Mouse (Mus musculus): ENCODE measurements around the gene Zc3h14. TPM values are rescaled to one million over a fixed set of nuclear protein-coding genes. Genes with fewer than 3 reads are reported as not detected.

Gene Zc3h14
- total and polyA plus RNA-seq, 3 experiments: 89.2 to 173 (median 120) TPM

GRCm38 (mm10) chr12:98747380-98747753 is 603 bp downstream of the Zc3h14 start (continued):
- no peak for TF ChIP-seq UBTF (IDR thresholded peaks at IDR 0.05; ENCODE audit: low read depth, low read length)

GRCm38 (mm10) chr12:98757636-98758035 is 10.9 kb downstream of the Zc3h14 start:
- dilution Hi-C loops (cut with MboI; ENCODE audit: extremely low pct_ligation_motif_present, extremely low pct_unique_long_range_greater_than_20kb, low sequenced_read_pairs) (no loop called here), in situ Hi-C loops (cut with MboI; ENCODE audit: low pct_ligation_motif_present, low pct_unique_long_range_greater_than_20kb, low sequenced_read_pairs) (no loop called here)
- H3K4me1 ChIP-seq (ENCODE audit: control insufficient read depth in 1 of 2, insufficient read depth in 2 of 2): no peaks in the 10 kb centered on the region
- no peak for DNase-seq (ENCODE audit: extremely low read depth)
- H3K27me3 ChIP-seq (replicated peaks): no peaks in the 10 kb centered on the region
- H3K27ac ChIP-seq (ENCODE audit: insufficient read depth, low read depth): no peak overlapping the region
- H3K9me3 ChIP-seq (replicated peaks; ENCODE audit: low read length): no peaks in the 10 kb centered on the region
- peaks cover 49 to 90% of the 10 kb centered on the region in 2 experiments for H3K36me3 ChIP-seq (replicated peaks in 1 of 2; ENCODE audit: control insufficient read depth in 1 of 2, insufficient read depth in 1 of 2, low read length in 1 of 2)
- no peak overlapping the region for H3K4me2 ChIP-seq (ENCODE audit: insufficient read depth, low read depth, poor library complexity, severe bottlenecking)
- no peak overlapping the region for H3K4me3 ChIP-seq (replicated peaks in 1 of 3; ENCODE audit: low read depth in 2 of 3, low read length in 2 of 3, poor library complexity in 1 of 3)
- H3K79me2 ChIP-seq (replicated peaks; ENCODE audit: control insufficient read depth, extremely low read depth, insufficient read depth, poor library complexity, severe bottlenecking): peaks cover 14% of the 10 kb centered on the region
- TF ChIP-seq KAT2A (IDR thresholded peaks at IDR 0.05; ENCODE audit: insufficient replicate concordance, low read length) (no peak), POLR2AphosphoS2 (IDR thresholded peaks at IDR 0.05; ENCODE audit: low read depth, low read length) (no peak)
- no peak overlapping the region for H3K9ac ChIP-seq (ENCODE audit: insufficient read depth, low read depth)

GRCm38 (mm10) chr12:98759700-98760099 is 12.9 kb downstream of the Zc3h14 start:
- H3K4me2 ChIP-seq (ENCODE audit: insufficient read depth, low read depth, poor library complexity, severe bottlenecking): no peak overlapping the region
- dilution Hi-C loops (cut with MboI; ENCODE audit: extremely low pct_ligation_motif_present, extremely low pct_unique_long_range_greater_than_20kb, low sequenced_read_pairs) (no loop called here), in situ Hi-C loops (cut with MboI; ENCODE audit: low pct_ligation_motif_present, low pct_unique_long_range_greater_than_20kb, low sequenced_read_pairs) (no loop called here)
- TF ChIP-seq RCOR1 (conservative IDR thresholded peaks at IDR 0.05; ENCODE audit: low read depth, low read length): no peak
- TF ChIP-seq TBP (conservative IDR thresholded peaks at IDR 0.05; ENCODE audit: low read depth, low read length): no peak
- no peak for TF ChIP-seq SIN3A (IDR thresholded peaks at IDR 0.05; ENCODE audit: low read length)
- TF ChIP-seq HCFC1 (IDR thresholded peaks at IDR 0.05; ENCODE audit: low read depth, low read length): no peak
- TF ChIP-seq UBTF (IDR thresholded peaks at IDR 0.05; ENCODE audit: low read depth, low read length): no peak
- no peak for TF ChIP-seq TCF12 (IDR thresholded peaks at IDR 0.05; ENCODE audit: low read depth, low read length)
- no peak for TF ChIP-seq EP300 (IDR thresholded peaks at IDR 0.05; ENCODE audit: low read length)
- no peak for TF ChIP-seq JUND (conservative IDR thresholded peaks at IDR 0.05; ENCODE audit: low read depth, low read length)
- TF ChIP-seq GABPA (IDR thresholded peaks at IDR 0.05; ENCODE audit: insufficient replicate concordance, low read depth, low read length): no peak
- no peak for TF ChIP-seq CTCF (conservative IDR thresholded peaks at IDR 0.05 in 1 of 2, IDR thresholded peaks at IDR 0.05 in 1 of 2; ENCODE audit: low read depth in 2 of 2, low read length in 2 of 2)
- no peak for TF ChIP-seq E2F4 (IDR thresholded peaks at IDR 0.05; ENCODE audit: insufficient replicate concordance, low read depth, low read length)
- no peak for TF ChIP-seq BHLHE40 (IDR thresholded peaks at IDR 0.05; ENCODE audit: low read depth, low read length)
- TF ChIP-seq MYC (IDR thresholded peaks at IDR 0.05; ENCODE audit: low read depth, low read length): no peak
- no peak for TF ChIP-seq SMC3 (IDR thresholded peaks at IDR 0.05; ENCODE audit: low read depth, low read length)
- no peaks in the 10 kb centered on the region for H3K27me3 ChIP-seq (replicated peaks)
- H3K4me3 ChIP-seq (replicated peaks in 1 of 3; ENCODE audit: low read depth in 2 of 3, low read length in 2 of 3, poor library complexity in 1 of 3): no peak overlapping the region
- H3K4me1 ChIP-seq (ENCODE audit: control insufficient read depth in 1 of 2, insufficient read depth in 2 of 2): no peaks in the 10 kb centered on the region
- H3K36me3 ChIP-seq (replicated peaks in 1 of 2; ENCODE audit: control insufficient read depth in 1 of 2, insufficient read depth in 1 of 2, low read length in 1 of 2): peaks cover 47 to 91% of the 10 kb centered on the region in 2 experiments
- H3K9me3 ChIP-seq (replicated peaks; ENCODE audit: low read length): no peaks in the 10 kb centered on the region
- H3K79me2 ChIP-seq (replicated peaks; ENCODE audit: control insufficient read depth, extremely low read depth, insufficient read depth, poor library complexity, severe bottlenecking): peaks cover 4% of the 10 kb centered on the region
- H3K27ac ChIP-seq (ENCODE audit: insufficient read depth, low read depth): no peak overlapping the region
- no peak overlapping the region for H3K9ac ChIP-seq (ENCODE audit: insufficient read depth, low read depth)
- DNase-seq (ENCODE audit: extremely low read depth): no peak
